Mouse (Mus musculus) bone marrow, adult 2 months (tissue): ENCODE data around the gene Tmem213. TPM values are rescaled to one million over a fixed set of nuclear protein-coding genes. Genes with fewer than 3 reads are reported as not detected.

Experiments
- H3K27ac ChIP-seq: fragments of 200-500 bp; 2 replicates; pipeline ENCODE4 v1.5.1; 2012; ENCODE audit warnings: low read depth, mild to moderate bottlenecking, control low read depth, inconsistent platforms, low read length; ENCODE audit not compliant: control insufficient read depth, poor library complexity, insufficient read depth
- H3K4me1 ChIP-seq: fragments of 200-500 bp; 2 replicates; pipeline ENCODE4 v1.6.1; 2011; ENCODE audit warnings: low read length; ENCODE audit not compliant: control insufficient read depth, insufficient read depth
- H3K4me3 ChIP-seq: fragments of 200-500 bp; replicated peaks from 2 replicates; pipeline ENCODE3; 2011; ENCODE audit warnings: mild to moderate bottlenecking, low read depth, low read length, control low read depth; ENCODE audit not compliant: control insufficient read depth
- CTCF ChIP-seq: fragments of 200-500 bp; IDR thresholded peaks from 2 replicates; pipeline ENCODE4 v1.5.1; 2011; ENCODE audit warnings: low read length, control low read depth; ENCODE audit not compliant: control insufficient read depth, insufficient read depth
- POLR2A ChIP-seq: fragments of 200-500 bp; IDR thresholded peaks from 2 replicates; pipeline ENCODE4 v1.6.1; 2011; ENCODE audit warnings: low read depth, mild to moderate bottlenecking, control low read depth, low read length, borderline replicate concordance; ENCODE audit not compliant: control insufficient read depth
- WGBS: fragments of 180-500 bp; shearing (Covaris S2); methylation state at CpG from one replicate; pipeline ENCODE4 v1.1.7; 2018; 5-methylcytosine and 5-hydroxymethylcytosine counted together
- polyA plus RNA-seq: library from polyadenylated mRNA; stranded (reverse); fragments of >200 nt; gene quantifications from 2 replicates; pipeline ENCODE4 v1.2.4, GENCODE M21; 2011; ENCODE audit warnings: low replicate concordance; ENCODE audit not compliant: missing spikeins, insufficient read depth, insufficient read length

Tmem213 gene
- polyA plus RNA-seq, 1 experiment = not detected

GRCm38 (mm10) chr6:38080364-38080763, 28.7 kb upstream of the Tmem213 start:
- 72% methylated on average over 4 of the region's 4 CpGs for WGBS
- no peak overlapping the region for H3K27ac ChIP-seq

GRCm38 (mm10) chr6:38081727-38082341, 27.2 kb upstream of the Tmem213 start:
- Histone ChIP-seq H3K27ac (no peak overlapping the region), H3K4me3 (no peak overlapping the region), H3K4me1 (no peaks in the 10 kb centered on the region)
- no peak for TF ChIP-seq CTCF
- TF ChIP-seq POLR2A = no peak
- 77% methylated on average over 11 of the region's 11 CpGs for WGBS

More at GRCm38 (mm10) chr6:38080364-38080763, 28.7 kb upstream of the Tmem213 start:
- no peaks in the 10 kb centered on the region for H3K4me1 ChIP-seq
- no peak overlapping the region for H3K4me3 ChIP-seq
- TF ChIP-seq CTCF = no peak
- TF ChIP-seq POLR2A = no peak

GRCm38 (mm10) chr6:38083204-38083603, 25.9 kb upstream of the Tmem213 start:
- no peak overlapping the region for H3K4me3 ChIP-seq
- WGBS = 68% methylated on average over 4 of the region's 4 CpGs

GRCm38 (mm10) chr6:38087242-38088026, 21.6 kb upstream of the Tmem213 start:
- Histone ChIP-seq H3K4me1 (no peaks in the 10 kb centered on the region), H3K27ac (no peak overlapping the region), H3K4me3 (no peak overlapping the region)
- WGBS = 74% methylated on average over 9 of the region's 9 CpGs
- TF ChIP-seq CTCF = no peak
- TF ChIP-seq POLR2A = no peak

More at GRCm38 (mm10) chr6:38083204-38083603, 25.9 kb upstream of the Tmem213 start:
- TF ChIP-seq CTCF (no peak), POLR2A (no peak)
- Histone ChIP-seq H3K4me1 (no peaks in the 10 kb centered on the region), H3K27ac (no peak overlapping the region)

GRCm38 (mm10) chr6:38092539-38092938, 16.5 kb upstream of the Tmem213 start:
- 84% methylated on average over 8 of the region's 8 CpGs for WGBS
- TF ChIP-seq CTCF = no peak
- TF ChIP-seq POLR2A = no peak
- Histone ChIP-seq H3K27ac (no peak overlapping the region), H3K4me1 (no peaks in the 10 kb centered on the region), H3K4me3 (no peak overlapping the region)

- H3K4me3 ChIP-seq = no peak overlapping the region
- no peaks in the 10 kb centered on the region for H3K4me1 ChIP-seq
- H3K27ac ChIP-seq = no peak overlapping the region
- 85% methylated on average over 10 of the region's 10 CpGs for WGBS
- TF ChIP-seq POLR2A (no peak), CTCF (no peak)
These were observed 14.4 kb upstream of the Tmem213 start for GRCm38 (mm10) chr6:38094701-38095100.

GRCm38 (mm10) chr6:38096961-38097370, 12.1 kb upstream of the Tmem213 start:
- Histone ChIP-seq H3K4me3 (no peak overlapping the region), H3K4me1 (no peaks in the 10 kb centered on the region), H3K27ac (no peak overlapping the region)
- WGBS = 69% methylated on average over 5 of the region's 5 CpGs
- TF ChIP-seq CTCF = no peak
- no peak for TF ChIP-seq POLR2A

- 72% methylated on average over 7 of the region's 7 CpGs for WGBS
- no peaks in the 10 kb centered on the region for H3K4me1 ChIP-seq
- no peak overlapping the region for H3K4me3 ChIP-seq
- TF ChIP-seq CTCF = no peak
- TF ChIP-seq POLR2A = no peak
- H3K27ac ChIP-seq = no peak overlapping the region
These were observed 6.7 kb upstream of the Tmem213 start for GRCm38 (mm10) chr6:38102216-38102795.

- Histone ChIP-seq H3K4me1 (no peaks in the 10 kb centered on the region), H3K27ac (no peak overlapping the region), H3K4me3 (no peak overlapping the region)
- 53% methylated on average over 6 of the region's 6 CpGs for WGBS
- no peak for TF ChIP-seq CTCF
- TF ChIP-seq POLR2A = no peak
These were observed 5.3 kb upstream of the Tmem213 start for GRCm38 (mm10) chr6:38103775-38104174.
